Mouse (Mus musculus) liver, adult 2 months (tissue): Measurements from ENCODE around the gene Gm11034.

Experiments
- CTCF ChIP-seq: fragments of 200-500 bp; IDR thresholded peaks from 2 replicates; pipeline ENCODE4 v1.5.1; 2011; ENCODE audit warnings: low read depth, low read length, control low read depth
- POLR2A ChIP-seq: fragments of 200-500 bp; IDR thresholded peaks from 2 replicates; pipeline ENCODE4 v1.6.1; 2011; ENCODE audit warnings: low read length, control low read depth; ENCODE audit not compliant: insufficient read depth; ENCODE audit errors: extremely low read depth

GRCm38 (mm10) chr8:72177346-72177925 lies 36.0 kb downstream of the Gm11034 start:
- TF ChIP-seq CTCF: peak; percentile 74
- TF ChIP-seq POLR2A: no peak
